Mouse (Mus musculus): Measurements from ENCODE around the gene Taf4. TPM values are rescaled to one million over a fixed set of nuclear protein-coding genes. Genes with fewer than 3 reads are reported as not detected.

The Taf4 gene
- total and polyA plus RNA-seq, 3 experiments, result 7.4 to 20.5 (median 16.4) TPM

DNA sequence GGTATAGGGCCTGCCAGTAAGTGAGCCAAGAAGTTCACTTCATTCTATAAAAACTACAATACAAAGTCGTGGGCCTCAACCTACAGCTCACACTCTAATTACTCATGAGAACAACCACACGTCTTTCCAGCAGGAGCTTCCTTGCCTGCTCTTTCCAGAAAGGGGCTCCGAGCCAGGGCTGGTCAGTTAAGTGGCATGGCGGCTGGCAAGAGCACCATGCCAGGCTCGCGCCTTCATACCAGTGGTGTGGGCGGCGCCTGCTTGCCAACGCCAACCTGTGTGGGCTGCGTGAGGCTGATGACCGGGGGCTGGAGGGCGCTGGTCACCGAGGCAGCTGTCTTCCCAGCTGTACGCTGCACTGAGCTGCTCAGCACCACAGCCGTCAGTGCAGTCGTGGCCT lies 44.7 kb downstream of the Taf4 start:
- TF ChIP-seq EP300 (IDR thresholded peaks at IDR 0.05; ENCODE audit: insufficient read depth, low read depth, low read length) (no peak), CTCF (IDR thresholded peaks at IDR 0.05) (no peak), POLR2A (IDR thresholded peaks at IDR 0.05; ENCODE audit: insufficient read depth, low read depth, low read length) (no peak)
- DNase-seq, result peak; percentile 41 to 60
- no peak overlapping the region for H3K27ac ChIP-seq
- H3K9ac ChIP-seq (ENCODE audit: low read depth, low read length), result no peak overlapping the region
- H3K79me2 ChIP-seq (replicated peaks; ENCODE audit: control insufficient read depth, insufficient read depth, low read length), result no peaks in the 10 kb centered on the region
- no peak overlapping the region for H3K4me3 ChIP-seq
- no peaks in the 10 kb centered on the region for H3K27me3 ChIP-seq (ENCODE audit: control insufficient read depth, insufficient read depth, low read length)
- intact Hi-C loops (cut with DNase I), result no loop called here
- no peaks in the 10 kb centered on the region for H3K4me1 ChIP-seq (ENCODE audit: control insufficient read depth, insufficient read depth, low read length)
- 84% methylated on average over 16 of the region's 16 CpGs for WGBS
- H3K36me3 ChIP-seq (ENCODE audit: control insufficient read depth, insufficient read depth, low read length), result no peaks in the 10 kb centered on the region

- H3K4me1 ChIP-seq (ENCODE audit: control insufficient read depth, insufficient read depth, low read length), result no peaks in the 10 kb centered on the region
- WGBS, result 93% methylated on average over 13 of the region's 13 CpGs
- H3K27ac ChIP-seq, result no peak overlapping the region
- no peak overlapping the region for H3K9ac ChIP-seq (ENCODE audit: low read depth, low read length)
- no peaks in the 10 kb centered on the region for H3K36me3 ChIP-seq (ENCODE audit: control insufficient read depth, insufficient read depth, low read length)
- no peak for TF ChIP-seq EP300 (IDR thresholded peaks at IDR 0.05; ENCODE audit: insufficient read depth, low read depth, low read length)
- no peak for TF ChIP-seq CTCF (IDR thresholded peaks at IDR 0.05)
- TF ChIP-seq POLR2A (IDR thresholded peaks at IDR 0.05; ENCODE audit: insufficient read depth, low read depth, low read length), result no peak
- no peaks in the 10 kb centered on the region for H3K27me3 ChIP-seq (ENCODE audit: control insufficient read depth, insufficient read depth, low read length)
- intact Hi-C loops (cut with DNase I), result no loop called here
- H3K4me3 ChIP-seq, result no peak overlapping the region
- DNase-seq, result no peak
- H3K79me2 ChIP-seq (replicated peaks; ENCODE audit: control insufficient read depth, insufficient read depth, low read length), result no peaks in the 10 kb centered on the region
Observed at GRCm38 (mm10) chr2:179929166-179929565, 47.3 kb downstream of the Taf4 start.

DNA sequence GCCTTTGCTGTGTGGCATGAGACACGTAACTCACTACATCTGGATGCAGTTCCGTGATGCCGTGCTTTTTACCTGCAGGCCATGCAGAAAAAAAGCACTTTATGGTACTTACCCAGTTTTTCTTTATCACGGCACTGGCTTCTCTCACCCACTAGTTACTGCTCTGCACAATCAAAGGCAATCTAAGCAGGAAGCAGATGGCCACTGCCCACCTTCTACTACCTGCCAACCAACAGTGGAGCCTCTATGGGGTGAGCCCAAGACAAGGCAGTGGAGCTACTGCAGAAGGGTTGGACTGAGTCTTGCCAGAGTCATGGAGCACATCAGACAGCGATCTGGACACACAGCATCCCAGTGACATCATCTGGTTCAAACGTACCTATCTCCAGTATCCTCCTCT lies 52.4 kb downstream of the Taf4 start:
- no peaks in the 10 kb centered on the region for H3K4me1 ChIP-seq (ENCODE audit: control insufficient read depth, insufficient read depth, low read length)
- H3K79me2 ChIP-seq (replicated peaks; ENCODE audit: control insufficient read depth, insufficient read depth, low read length), result no peaks in the 10 kb centered on the region
- intact Hi-C loops (cut with DNase I), result no loop called here
- TF ChIP-seq CTCF (IDR thresholded peaks at IDR 0.05) (no peak), POLR2A (IDR thresholded peaks at IDR 0.05; ENCODE audit: insufficient read depth, low read depth, low read length) (no peak)
- no peaks in the 10 kb centered on the region for H3K36me3 ChIP-seq (ENCODE audit: control insufficient read depth, insufficient read depth, low read length)
- no peak overlapping the region for H3K27ac ChIP-seq
- H3K4me3 ChIP-seq, result no peak overlapping the region
- no peaks in the 10 kb centered on the region for H3K27me3 ChIP-seq (ENCODE audit: control insufficient read depth, insufficient read depth, low read length)
- no peak for DNase-seq
- H3K9ac ChIP-seq (ENCODE audit: low read depth, low read length), result no peak overlapping the region
- WGBS, result 88% methylated on average over 6 of the region's 6 CpGs

DNA sequence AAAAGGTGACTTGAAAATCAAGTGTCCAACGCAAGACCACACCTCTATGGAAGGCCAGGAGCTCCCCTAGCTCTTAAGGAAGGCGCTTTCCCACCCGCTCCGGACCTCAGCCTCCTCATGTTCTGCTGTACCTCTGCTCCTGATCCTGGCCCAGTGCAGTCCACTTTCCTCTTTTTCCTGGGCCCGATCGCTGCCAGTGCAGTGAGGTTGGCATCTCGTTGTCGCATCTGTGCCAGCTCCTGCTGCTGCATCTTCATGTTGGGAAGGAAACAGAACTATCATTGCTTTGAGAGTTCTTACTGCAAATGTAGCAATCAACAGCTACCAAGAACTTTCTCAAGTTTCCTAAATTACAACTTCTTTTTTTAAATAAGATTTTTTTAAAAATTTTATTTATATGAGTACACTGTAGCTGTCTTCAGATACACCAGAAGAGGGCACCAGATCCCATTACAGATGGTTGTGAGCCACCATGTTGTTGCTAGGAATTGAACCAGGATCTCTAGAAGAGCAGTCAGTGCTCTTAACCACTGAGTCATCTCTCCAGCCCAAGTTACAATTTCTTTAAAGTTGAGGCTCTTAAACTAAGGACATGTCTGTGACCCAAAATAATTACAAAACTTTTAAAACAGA lies 55.3 kb downstream of the Taf4 start:
- Histone ChIP-seq H3K79me2 (replicated peaks; ENCODE audit: control insufficient read depth, insufficient read depth, low read length) (no peaks in the 10 kb centered on the region), H3K36me3 (ENCODE audit: control insufficient read depth, insufficient read depth, low read length) (no peaks in the 10 kb centered on the region), H3K4me3 (no peak overlapping the region), H3K27me3 (ENCODE audit: control insufficient read depth, insufficient read depth, low read length) (no peaks in the 10 kb centered on the region), H3K9ac (ENCODE audit: low read depth, low read length) (no peak overlapping the region), H3K27ac (no peak overlapping the region), H3K4me1 (ENCODE audit: control insufficient read depth, insufficient read depth, low read length) (no peaks in the 10 kb centered on the region)
- intact Hi-C loops (cut with DNase I), result no loop called here
- TF ChIP-seq POLR2A (IDR thresholded peaks at IDR 0.05; ENCODE audit: insufficient read depth, low read depth, low read length) (no peak), CTCF (IDR thresholded peaks at IDR 0.05) (peak; percentile 56)
- no peak for DNase-seq
- 92% methylated on average over 8 of the region's 8 CpGs for WGBS

GRCm38 (mm10) chr2:179920042-179920441 lies 56.4 kb downstream of the Taf4 start:
- Histone ChIP-seq H3K9ac (ENCODE audit: low read depth, low read length) (no peak overlapping the region), H3K27me3 (ENCODE audit: control insufficient read depth, insufficient read depth, low read length) (no peaks in the 10 kb centered on the region), H3K27ac (no peak overlapping the region), H3K4me1 (ENCODE audit: control insufficient read depth, insufficient read depth, low read length) (no peaks in the 10 kb centered on the region), H3K79me2 (replicated peaks; ENCODE audit: control insufficient read depth, insufficient read depth, low read length) (no peaks in the 10 kb centered on the region), H3K4me3 (no peak overlapping the region), H3K36me3 (ENCODE audit: control insufficient read depth, insufficient read depth, low read length) (no peaks in the 10 kb centered on the region)
- intact Hi-C loops (cut with DNase I), result no loop called here
- WGBS, result 38% methylated on average over 4 of the region's 4 CpGs
- TF ChIP-seq EP300 (IDR thresholded peaks at IDR 0.05; ENCODE audit: insufficient read depth, low read depth, low read length) (no peak), CTCF (IDR thresholded peaks at IDR 0.05) (0 out of 2 replicates have a peak, but pooled peaks have one; percentile 5)
- peak in 1 of 2 experiments; percentile 29 for DNase-seq

GRCm38 (mm10) chr2:179916877-179917673 lies 59.4 kb downstream of the Taf4 start:
- WGBS, result 23% methylated on average over 5 of the region's 5 CpGs
- no peak overlapping the region for H3K4me3 ChIP-seq
- no peaks in the 10 kb centered on the region for H3K4me1 ChIP-seq (ENCODE audit: control insufficient read depth, insufficient read depth, low read length)
- H3K79me2 ChIP-seq (replicated peaks; ENCODE audit: control insufficient read depth, insufficient read depth, low read length), result no peaks in the 10 kb centered on the region
- no peaks in the 10 kb centered on the region for H3K36me3 ChIP-seq (ENCODE audit: control insufficient read depth, insufficient read depth, low read length)
- intact Hi-C loops (cut with DNase I), result loop anchor here (1.0 to 10.0 kb wide), 4 partner anchors 56 to 338 kb away; partner anchors contain the start of gene Rps21
- TF ChIP-seq POLR2A (IDR thresholded peaks at IDR 0.05; ENCODE audit: insufficient read depth, low read depth, low read length) (no peak), CTCF (IDR thresholded peaks at IDR 0.05) (peak; percentile 68), EP300 (IDR thresholded peaks at IDR 0.05; ENCODE audit: insufficient read depth, low read depth, low read length) (peak; percentile 86)
- H3K27me3 ChIP-seq (ENCODE audit: control insufficient read depth, insufficient read depth, low read length), result no peaks in the 10 kb centered on the region
- H3K27ac ChIP-seq, result no peak overlapping the region
- peak; percentile 64 to 74 for DNase-seq
- H3K9ac ChIP-seq (ENCODE audit: low read depth, low read length), result no peak overlapping the region
